ENCODE assay signal across 13 mouse cellular contexts in genomic region chr5:140514799-140515486, GRCm38 (mm10). TPM values are rescaled to one million over a fixed set of nuclear protein-coding genes. Genes with fewer than 3 reads are reported as not detected.
DNase-seq lines count a peak whose midpoint lies in the region; ATAC-seq and TF ChIP-seq lines count a peak whose summit lies in the region.
"Had no signal": no experiment of that assay in that cellular context is flagged by ENCODE, and none has a peak within 500 bp of the region (broad histone marks: within the 10 kb centered on the region; RNA-seq: fewer than 3 reads in every experiment).

No protein-coding gene starts in this region.

- H3K4me1 ChIP-seq in heart, embryonic 13.5 days: peaks cover 50% of the 10 kb centered on the region
- peaks cover 32 to 86% of the 10 kb centered on the region in 2 experiments for H3K4me1 ChIP-seq in CH12.LX (ENCODE audit: control insufficient read depth in 1 of 2, insufficient read depth in 2 of 2)
- peaks cover 60% of the 10 kb centered on the region for H3K4me1 ChIP-seq in embryonic facial prominence, embryonic 15.5 days
- peaks cover 69% of the 10 kb centered on the region for H3K4me1 ChIP-seq in liver, embryonic 13.5 days (replicated peaks)

- H3K79me2 ChIP-seq in CH12.LX (replicated peaks; ENCODE audit: control insufficient read depth, extremely low read depth, insufficient read depth, poor library complexity, severe bottlenecking): peaks cover 11% of the 10 kb centered on the region

- dilution Hi-C loops in CH12.LX (cut with MboI; ENCODE audit: extremely low pct_ligation_motif_present, extremely low pct_unique_long_range_greater_than_20kb, low sequenced_read_pairs): no loop called here

- no peaks in the 10 kb centered on the region for H3K27me3 ChIP-seq in heart, embryonic 13.5 days (replicated peaks)
- no peaks in the 10 kb centered on the region for H3K27me3 ChIP-seq in CH12.LX (replicated peaks)
- H3K27me3 ChIP-seq in embryonic facial prominence, embryonic 15.5 days: no peaks in the 10 kb centered on the region
- H3K27me3 ChIP-seq in liver, embryonic 13.5 days: no peaks in the 10 kb centered on the region
- H3K27me3 ChIP-seq: midbrain, embryonic 15.5 days had no signal

- in situ Hi-C loops in CH12.LX (cut with MboI; ENCODE audit: low pct_ligation_motif_present, low pct_unique_long_range_greater_than_20kb, low sequenced_read_pairs): no loop called here

- peak overlapping the region; percentile 79 for H3K27ac ChIP-seq in heart, embryonic 13.5 days (replicated peaks)
- H3K27ac ChIP-seq in CH12.LX (ENCODE audit: insufficient read depth, low read depth): peak overlapping the region; percentile 88
- peak overlapping the region; percentile 71; the same call in 1 of the 2 replicates for H3K27ac ChIP-seq in embryonic facial prominence, embryonic 15.5 days (replicated peaks)
- peak overlapping the region; percentile 56 for H3K27ac ChIP-seq in liver, embryonic 13.5 days
- H3K27ac ChIP-seq: midbrain, embryonic 15.5 days had no signal

- peaks cover 4% of the 10 kb centered on the region; the same call in 1 of the 2 replicates for H3K36me3 ChIP-seq in heart, embryonic 13.5 days
- H3K36me3 ChIP-seq in CH12.LX (replicated peaks in 1 of 2; ENCODE audit: control insufficient read depth in 1 of 2, insufficient read depth in 1 of 2, low read length in 1 of 2): peaks cover 5 to 39% of the 10 kb centered on the region in 2 experiments
- no peaks in the 10 kb centered on the region for H3K36me3 ChIP-seq in embryonic facial prominence, embryonic 15.5 days
- H3K36me3 ChIP-seq in liver, embryonic 13.5 days: no peaks in the 10 kb centered on the region
- H3K36me3 ChIP-seq: G1E; midbrain, embryonic 15.5 days had no signal

- TF ChIP-seq EP300 in CH12.LX (IDR thresholded peaks at IDR 0.05; ENCODE audit: low read length): no peak

- no peaks in the 10 kb centered on the region for H3K9me3 ChIP-seq in heart, embryonic 13.5 days
- no peaks in the 10 kb centered on the region for H3K9me3 ChIP-seq in CH12.LX (replicated peaks; ENCODE audit: low read length)
- no peaks in the 10 kb centered on the region for H3K9me3 ChIP-seq in embryonic facial prominence, embryonic 15.5 days (replicated peaks)
- H3K9me3 ChIP-seq in liver, embryonic 13.5 days (replicated peaks): no peaks in the 10 kb centered on the region
- H3K9me3 ChIP-seq: G1E; midbrain, embryonic 15.5 days had no signal

- peak overlapping the region; percentile 26; the same call in 1 of the 2 replicates for H3K4me2 ChIP-seq in heart, embryonic 13.5 days
- H3K4me2 ChIP-seq in CH12.LX (ENCODE audit: insufficient read depth, low read depth, poor library complexity, severe bottlenecking): no peak overlapping the region; the same call in 1 of the 2 replicates
- no peak overlapping the region for H3K4me2 ChIP-seq in embryonic facial prominence, embryonic 15.5 days (replicated peaks)
- no peak overlapping the region for H3K4me2 ChIP-seq in liver, embryonic 13.5 days
- H3K4me2 ChIP-seq: midbrain, embryonic 15.5 days had no signal

- DNase-seq in heart, adult 18-20 months: no peak
- peak; percentile 73 for DNase-seq in CH12.LX (ENCODE audit: extremely low read depth)
- DNase-seq in liver, embryonic 13.5 days: no peak
- DNase-seq in adrenal gland, adult 2 months: no peak
- DNase-seq in urinary bladder, adult 18-20 months (ENCODE audit: low spot score in 2 of 2): no peak
- no peak for DNase-seq in cerebellum, adult 9-11 months
- DNase-seq: right cerebral cortex, postnatal 14 days had no signal

- H3K9ac ChIP-seq in heart, embryonic 13.5 days: peak overlapping the region; percentile 52; the same call in 1 of the 2 replicates
- no peak overlapping the region for H3K9ac ChIP-seq in CH12.LX (ENCODE audit: insufficient read depth, low read depth)
- H3K9ac ChIP-seq in embryonic facial prominence, embryonic 15.5 days: no peak overlapping the region
- no peak overlapping the region for H3K9ac ChIP-seq in liver, embryonic 13.5 days
- H3K9ac ChIP-seq: midbrain, embryonic 15.5 days had no signal

- ATAC-seq in heart, embryonic 13.5 days (ENCODE audit: extremely low read depth, insufficient number of reproducible peaks, low FRiP score, low TSS enrichment): no peak; the same call in 1 of the 2 replicates
- no peak for ATAC-seq in embryonic facial prominence, embryonic 15.5 days (ENCODE audit: insufficient number of reproducible peaks, low FRiP score, low TSS enrichment, low read depth)
- peak; percentile 32; the same call in 1 of the 2 replicates for ATAC-seq in liver, embryonic 13.5 days (ENCODE audit: low read depth)
- ATAC-seq: midbrain, embryonic 15.5 days had no signal

- H3K4me3 ChIP-seq in heart, embryonic 13.5 days: no peak overlapping the region
- H3K4me3 ChIP-seq in CH12.LX (replicated peaks in 1 of 3; ENCODE audit: low read depth in 2 of 3, low read length in 2 of 3, poor library complexity in 1 of 3): no peak overlapping the region
- no peak overlapping the region for H3K4me3 ChIP-seq in embryonic facial prominence, embryonic 15.5 days (replicated peaks)
- no peak overlapping the region for H3K4me3 ChIP-seq in liver, embryonic 13.5 days (replicated peaks)
- H3K4me3 ChIP-seq: midbrain, embryonic 15.5 days had no signal

- no peak for TF ChIP-seq CTCF in CH12.LX (conservative IDR thresholded peaks at IDR 0.05 in 1 of 2, IDR thresholded peaks at IDR 0.05 in 1 of 2; ENCODE audit: low read depth in 2 of 2, low read length in 2 of 2)

- TF ChIP-seq RAD21 in CH12.LX (IDR thresholded peaks at IDR 0.05; ENCODE audit: low read depth, low read length): no peak

- no peak for TF ChIP-seq POLR2A in CH12.LX (IDR thresholded peaks at IDR 0.05; ENCODE audit: low read depth, low read length)

- 13% methylated on average over 7 of the region's 7 CpGs for WGBS in heart, embryonic 13.5 days
- WGBS in embryonic facial prominence, embryonic 15.5 days: 27% methylated on average over 7 of the region's 7 CpGs
- 22% methylated on average over 7 of the region's 7 CpGs for WGBS in liver, embryonic 13.5 days (ENCODE audit: insufficient replicate concordance)

TF ChIP-seq in CH12.LX, 34 proteins besides CTCF, POLR2A, EP300 and RAD21:
- no peak for TF ChIP-seq MYC (IDR thresholded peaks at IDR 0.05; ENCODE audit: low read depth, low read length)
- no peak for TF ChIP-seq TBP (conservative IDR thresholded peaks at IDR 0.05; ENCODE audit: low read depth, low read length)
- TF ChIP-seq UBTF (IDR thresholded peaks at IDR 0.05; ENCODE audit: low read depth, low read length): no peak
- TF ChIP-seq JUN (IDR thresholded peaks at IDR 0.05; ENCODE audit: insufficient read depth, low read depth, low read length): no peak
- peak; percentile 57 for TF ChIP-seq BHLHE40 (IDR thresholded peaks at IDR 0.05; ENCODE audit: low read depth, low read length)
- TF ChIP-seq ZNF384 (IDR thresholded peaks at IDR 0.05; ENCODE audit: low read depth, low read length): peak; percentile 30; the same call in 1 of the 2 replicates
- no peak for TF ChIP-seq JUND (conservative IDR thresholded peaks at IDR 0.05; ENCODE audit: low read depth, low read length)
- no peak for TF ChIP-seq MAFK (IDR thresholded peaks at IDR 0.05; ENCODE audit: insufficient replicate concordance, low read length)

RNA-seq across cellular contexts. Expression of gene Chst12, which starts 9.6 kb away (rescaled TPM):
- polyA plus RNA-seq in heart, embryonic 13.5 days (2015; fragmentation: Nextera tagmentation; extraction: Ambion mirVana): 16.2 and 17.5 TPM in 2 replicates
- 1 to 10 TPM; 4.9 to 6.9 TPM for total RNA-seq in heart, adult 18-20 months (2021)
- total RNA-seq in CH12.LX (2012; rRNA removed): 7.6 and 7.8 TPM in 2 replicates
- total RNA-seq in CH12.LX (2014; rRNA removed): 2.3 and 3.1 TPM in 2 replicates
- 17.0 and 18.1 TPM in 2 replicates for polyA plus RNA-seq in CH12.LX (2012; ENCODE audit: insufficient read length, low read depth)
- polyA plus RNA-seq in embryonic facial prominence, embryonic 15.5 days (2015; fragmentation: Nextera tagmentation; extraction: Ambion mirVana): 28.9 and 30.6 TPM in 2 replicates
- polyA plus RNA-seq in liver, embryonic 13.5 days (2015; fragmentation: Nextera tagmentation; extraction: Ambion mirVana): 9.3 and 9.9 TPM in 2 replicates
- total RNA-seq in adrenal gland, adult 2 months (2021): 10 to 100 TPM in 1 of 2 experiments, 1 to 10 TPM in 1; 9.7 to 17.4 TPM
- 16.6 and 16.7 TPM in 2 replicates for polyA plus RNA-seq in adrenal gland, adult 2 months (2012; rRNA removed)

RNA-seq across cellular contexts. Expression of gene Grifin, which starts 49.9 kb away (rescaled TPM):
- polyA plus RNA-seq in heart, embryonic 13.5 days (2015; fragmentation: Nextera tagmentation; extraction: Ambion mirVana): not detected in 2 replicates
- not detected for total RNA-seq in heart, adult 18-20 months (2021)
- total RNA-seq in CH12.LX (2012; rRNA removed): not detected in 2 replicates
- not detected in 2 replicates for total RNA-seq in CH12.LX (2014; rRNA removed)
- not detected in 2 replicates for polyA plus RNA-seq in CH12.LX (2012; ENCODE audit: insufficient read length, low read depth)
- polyA plus RNA-seq in embryonic facial prominence, embryonic 15.5 days (2015; fragmentation: Nextera tagmentation; extraction: Ambion mirVana): not detected in 2 replicates
- polyA plus RNA-seq in liver, embryonic 13.5 days (2015; fragmentation: Nextera tagmentation; extraction: Ambion mirVana): 4.6 and 4.9 TPM in 2 replicates
- not detected for total RNA-seq in adrenal gland, adult 2 months (2021)
- not detected in 2 replicates for polyA plus RNA-seq in adrenal gland, adult 2 months (2012; rRNA removed)
- total RNA-seq: G1E; layer of hippocampus, adult 18-20 months had no signal
- polyA plus RNA-seq: G1E; gonadal fat pad, adult 2 months; midbrain, embryonic 15.5 days had no signal
